Mouse (Mus musculus) myocyte (in vitro differentiated cells): ENCODE data around the gene Itgb5.

ENCODE experiments used
- E2F4 ChIP-seq: IDR thresholded peaks from one replicate; pipeline ENCODE4 v1.6.1; 2011; ENCODE audit warnings: mild to moderate bottlenecking, control low read depth, moderate library complexity; ENCODE audit not compliant: insufficient read depth
- MYOG ChIP-seq, 3 experiments: IDR thresholded peaks; one replicate each; pipeline ENCODE4 v1.6.1; 2011; ENCODE audit warnings: control low read depth in 2 of 3, low read depth in 2 of 3, mild to moderate bottlenecking in 2 of 3; ENCODE audit not compliant: insufficient read length in 2 of 3, control insufficient read depth in 1 of 3, insufficient read depth in 1 of 3
- POLR2A ChIP-seq: IDR thresholded peaks from one replicate; pipeline ENCODE4 v1.6.1; 2011; ENCODE audit warnings: low read depth, mild to moderate bottlenecking, control low read depth, moderate library complexity; ENCODE audit not compliant: insufficient read length

DNA sequence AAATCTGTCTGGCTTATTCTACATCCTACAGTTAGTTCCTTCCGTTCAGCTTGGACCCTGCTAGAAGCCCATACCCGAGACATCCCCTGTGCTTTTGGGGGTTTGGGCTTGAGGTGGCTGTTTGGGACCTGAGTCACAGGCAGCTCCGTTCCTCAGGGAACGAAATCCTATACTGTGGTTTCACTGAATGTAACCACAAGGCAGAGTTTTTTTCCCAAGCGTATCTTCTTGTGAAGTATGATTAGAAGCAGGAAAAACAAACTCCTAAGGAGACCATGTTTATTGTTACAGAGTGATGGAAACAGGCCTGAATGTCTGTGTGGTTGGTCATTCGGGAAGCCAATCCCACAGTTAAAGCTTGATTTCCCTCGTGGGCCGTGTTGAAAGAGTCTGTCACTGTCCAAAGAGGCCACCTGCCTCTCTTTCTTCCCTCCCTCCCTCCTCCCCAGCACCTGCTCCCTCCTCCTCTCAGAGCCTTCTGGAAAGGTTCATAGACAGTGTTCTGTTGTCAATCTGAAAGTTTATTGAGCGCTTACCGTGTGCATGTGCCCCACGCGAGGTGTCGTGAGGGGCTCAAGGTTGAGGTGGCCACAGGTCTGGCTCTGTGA lies 59.6 kb downstream of the Itgb5 start:
- TF ChIP-seq POLR2A (no peak), MYOG (IDR thresholded peaks at IDR 0.05; ENCODE audit: control insufficient read depth in 1 of 3, insufficient read depth in 1 of 3, insufficient read length in 2 of 3, low read depth in 2 of 3) (peak in 1 of 3 experiments; percentile 48), E2F4 (no peak)
